Mouse (Mus musculus) limb, embryonic 10.5 days (tissue): ENCODE measurements around the gene Hist1h2ae. TPM values are rescaled to one million over a fixed set of nuclear protein-coding genes. Genes with fewer than 3 reads are reported as not detected.
"Not testable (repeated sequence)": the region's sequence is repeated elsewhere in the genome, so short reads cannot be mapped to it uniquely, and the experiment has no call there.

ENCODE experiments used
- DNase-seq: peaks from one replicate; pipeline ENCODE4 v3.0.0-alpha.2; 2017; ENCODE audit warnings: low spot score
- H3K27ac ChIP-seq: fragments of 300-500 bp; sonication (generic); 2 replicates; pipeline ENCODE4 v1.5.1; 2016; ENCODE audit warnings: mild to moderate bottlenecking
- H3K27me3 ChIP-seq: fragments of 300-500 bp; sonication (generic); 2 replicates; pipeline ENCODE4 v1.6.1; 2016; ENCODE audit warnings: low read depth, mild to moderate bottlenecking; ENCODE audit not compliant: poor library complexity, severe bottlenecking
- H3K36me3 ChIP-seq: fragments of 300-500 bp; sonication (generic); 2 replicates; pipeline ENCODE4 v1.6.1; 2016; ENCODE audit warnings: mild to moderate bottlenecking, moderate library complexity
- H3K4me1 ChIP-seq: fragments of 300-500 bp; sonication (generic); 2 replicates; pipeline ENCODE4 v1.6.1; 2016
- H3K4me3 ChIP-seq: fragments of 300-500 bp; sonication (generic); 2 replicates; pipeline ENCODE4 v1.5.1; 2016; ENCODE audit warnings: mild to moderate bottlenecking, moderate library complexity
- H3K9me3 ChIP-seq: fragments of 300-500 bp; sonication (generic); replicated peaks from 2 replicates; pipeline ENCODE4 v1.6.1; 2016; ENCODE audit warnings: mild to moderate bottlenecking
- WGBS: fragments of 180-500 bp; shearing (Covaris S2); methylation state at CpG from one replicate; pipeline ENCODE4 v1.1.7; 2016; 5-methylcytosine and 5-hydroxymethylcytosine counted together
- polyA plus RNA-seq: library from polyadenylated mRNA; unstranded; fragments of >200 nt; fragmentation: Nextera tagmentation; extraction: Ambion mirVana; gene quantifications from 2 replicates; pipeline ENCODE4 v1.2.1, GENCODE M21; 2016

The Hist1h2ae gene
- polyA plus RNA-seq, 1 experiment from 2014 or later, result 113 TPM

DNA sequence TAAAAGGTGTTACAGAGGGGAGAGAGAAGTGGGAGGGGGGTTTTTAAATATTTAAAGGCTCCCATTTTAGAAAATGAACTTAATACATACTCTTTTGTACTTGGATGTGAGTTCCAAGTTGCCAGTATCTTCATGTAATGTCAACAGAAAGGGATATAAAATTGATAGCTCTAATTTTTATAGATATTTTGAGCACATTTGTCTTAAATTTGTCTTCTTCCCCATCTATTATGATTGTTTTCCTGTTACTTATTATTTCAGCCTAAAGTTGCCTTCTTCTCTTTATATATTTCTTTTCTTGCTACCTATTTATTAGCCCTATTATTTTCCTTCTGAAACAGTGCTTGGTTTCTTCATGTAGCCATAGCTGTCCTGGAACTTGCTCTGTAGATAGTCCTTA lies 18.1 kb downstream of the Hist1h2ae start, which contains the start of gene Hist1h1d:
Gene Hist1h1d (plus strand): TSS at position 301 of the 400 bp plus-strand sequence.
- no peak for DNase-seq
- Histone ChIP-seq H3K9me3 (no peaks in the 10 kb centered on the region), H3K36me3 (no peaks in the 10 kb centered on the region), H3K27ac (peak within 1 kb of the TSS; percentile 97), H3K27me3 (no peaks in the 10 kb centered on the region), H3K4me1 (peaks cover 22% of the 10 kb centered on the region), H3K4me3 (peak within 1 kb of the TSS; percentile 52; the same call in 1 of the 2 replicates)

DNA sequence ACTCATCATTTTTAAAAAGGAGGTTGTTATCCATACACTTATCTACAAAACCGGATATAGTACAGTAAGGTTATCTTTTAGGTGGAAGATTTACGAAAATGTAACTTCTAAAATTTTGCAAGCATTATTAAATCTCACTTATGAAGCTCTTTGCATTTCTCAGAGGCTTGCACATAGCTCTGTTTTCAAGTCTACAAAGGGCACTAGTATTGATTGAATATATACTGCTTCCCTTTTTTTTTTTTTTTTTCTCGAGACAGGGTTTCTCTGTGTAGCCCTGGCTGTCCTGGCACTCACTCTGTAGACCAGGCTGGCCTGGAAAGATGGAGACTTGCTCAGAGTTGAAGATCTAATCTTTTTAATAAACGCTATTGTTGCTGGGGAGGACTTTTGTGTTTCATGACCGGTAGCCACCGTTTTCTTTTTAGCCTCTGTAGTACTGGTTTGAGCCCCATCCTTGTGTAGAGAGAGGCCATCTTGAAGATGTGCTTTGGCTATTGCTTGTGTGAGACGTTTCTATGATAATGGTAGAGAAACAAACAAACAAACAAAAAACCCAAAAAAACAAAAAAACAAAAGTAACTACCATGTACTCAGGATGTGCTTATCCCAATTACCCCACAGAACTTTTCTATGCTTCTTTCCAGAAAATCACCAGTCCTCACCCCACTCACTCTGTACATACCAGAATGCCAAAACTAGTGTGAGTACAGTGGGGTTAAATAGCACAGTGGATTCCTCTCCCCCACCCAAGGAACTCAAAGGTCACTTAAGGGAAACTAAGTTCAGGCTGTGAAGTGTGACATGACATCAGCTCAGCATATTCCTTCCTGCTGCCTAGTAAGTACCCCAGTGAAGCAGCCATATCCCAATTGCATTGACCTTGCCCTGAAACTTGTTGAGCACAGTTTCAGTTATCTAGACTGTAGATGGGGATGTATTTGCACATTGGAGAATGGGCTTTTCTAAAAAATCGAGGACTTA lies 18.8 kb downstream of the Hist1h2ae start:
- H3K36me3 ChIP-seq, result no peaks in the 10 kb centered on the region
- H3K4me3 ChIP-seq, result peak overlapping the region; percentile 52
- H3K27me3 ChIP-seq, result no peaks in the 10 kb centered on the region
- peaks cover 22% of the 10 kb centered on the region for H3K4me1 ChIP-seq
- no peaks in the 10 kb centered on the region for H3K9me3 ChIP-seq
- 61% methylated on average over 8 of the region's 8 CpGs for WGBS
- peak overlapping the region; percentile 97 for H3K27ac ChIP-seq
- DNase-seq, result peak; percentile 35

DNA sequence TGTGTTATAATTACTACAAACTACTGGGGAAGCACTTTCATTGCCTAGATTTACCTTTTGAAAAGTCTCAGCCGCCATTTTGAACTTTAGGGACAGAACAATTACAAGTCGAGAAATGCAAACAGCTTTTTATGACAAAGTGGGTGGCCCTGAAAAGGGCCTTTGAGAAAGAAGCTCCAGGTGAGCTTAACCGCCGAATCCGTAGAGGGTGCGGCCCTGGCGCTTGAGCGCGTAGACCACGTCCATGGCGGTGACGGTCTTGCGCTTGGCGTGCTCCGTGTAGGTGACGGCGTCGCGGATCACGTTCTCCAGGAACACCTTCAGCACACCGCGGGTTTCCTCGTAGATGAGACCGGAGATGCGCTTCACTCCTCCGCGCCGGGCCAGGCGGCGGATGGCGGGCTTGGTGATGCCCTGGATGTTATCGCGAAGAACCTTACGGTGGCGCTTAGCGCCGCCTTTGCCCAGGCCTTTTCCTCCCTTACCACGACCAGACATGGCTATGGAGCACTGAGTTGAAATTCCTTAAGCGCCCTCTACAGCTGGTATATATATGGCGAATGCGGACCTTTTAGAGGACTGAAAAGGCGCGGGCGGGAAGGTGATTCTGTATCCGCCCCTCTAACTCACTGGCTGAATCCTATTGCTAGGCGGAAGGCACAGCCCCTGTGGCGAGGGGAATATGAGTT lies 19.7 kb downstream of the Hist1h2ae start, which contains the start of gene Hist1h4f:
Gene Hist1h4f (minus strand): TSS at position 503 of the 689 bp plus-strand sequence.
- WGBS, result under 1% methylated on average over 47 of the region's 47 CpGs
- Histone ChIP-seq H3K4me1 (peaks cover 22% of the 10 kb centered on the region), H3K27ac (peak within 1 kb of the TSS; percentile 97), H3K4me3 (peak within 1 kb of the TSS; percentile 52)
- DNase-seq, result peak; percentile 95
- not testable (repeated sequence) for H3K36me3 ChIP-seq, H3K27me3 ChIP-seq, H3K9me3 ChIP-seq

DNA sequence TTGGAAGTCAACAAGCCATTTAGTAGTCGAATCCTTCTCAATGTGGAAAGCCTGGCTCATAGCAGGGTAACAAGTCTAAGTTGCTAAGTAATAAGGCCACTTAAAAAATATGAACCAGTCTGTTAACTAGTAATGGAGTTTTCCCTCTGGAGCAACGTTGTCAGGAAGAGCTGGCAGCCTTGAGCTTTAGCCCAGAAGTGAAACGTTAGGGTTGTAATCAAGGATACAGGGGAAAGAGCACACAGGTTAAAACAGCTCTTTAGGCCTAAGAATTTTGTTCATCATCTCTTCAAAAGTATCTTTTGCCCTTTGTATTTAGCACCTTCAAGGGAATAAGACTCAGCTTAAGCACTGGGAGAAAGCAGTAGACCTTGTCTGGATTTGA lies 20.3 kb downstream of the Hist1h2ae start:
- peak; percentile 46 for DNase-seq
- H3K36me3 ChIP-seq, result no peaks in the 10 kb centered on the region
- peak overlapping the region; percentile 52 for H3K4me3 ChIP-seq
- 5% methylated on average over 3 of the region's 3 CpGs for WGBS
- no peaks in the 10 kb centered on the region for H3K9me3 ChIP-seq
- H3K27ac ChIP-seq, result peak overlapping the region; percentile 97
- H3K27me3 ChIP-seq, result no peaks in the 10 kb centered on the region
- H3K4me1 ChIP-seq, result peaks cover 22% of the 10 kb centered on the region

DNA sequence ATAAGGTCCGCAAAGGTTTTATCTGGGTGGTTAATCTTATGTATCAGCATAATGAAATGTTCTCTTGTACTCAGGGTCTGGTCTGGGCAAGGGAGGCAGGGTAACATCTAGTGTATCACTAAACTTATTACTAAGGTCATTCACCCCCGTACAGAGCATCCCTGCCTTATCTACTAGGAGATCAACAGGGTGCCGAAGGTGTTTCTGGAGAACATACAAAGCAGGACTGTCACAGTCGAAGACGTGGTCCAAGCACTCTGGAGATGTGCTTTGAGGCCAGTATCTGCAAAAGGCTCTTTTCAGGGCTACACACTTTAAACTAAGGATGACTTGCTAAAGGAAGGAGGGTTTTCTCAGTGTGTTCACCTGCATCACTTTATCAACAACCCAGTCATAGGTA lies 24.3 kb downstream of the Hist1h2ae start:
- Histone ChIP-seq H3K4me1 (peaks cover 15% of the 10 kb centered on the region), H3K4me3 (no peak overlapping the region; the same call in 1 of the 2 replicates), H3K9me3 (no peaks in the 10 kb centered on the region), H3K36me3 (no peaks in the 10 kb centered on the region), H3K27me3 (no peaks in the 10 kb centered on the region), H3K27ac (peak overlapping the region; percentile 68)
- WGBS, result 74% methylated on average over 5 of the region's 5 CpGs
- DNase-seq, result no peak

DNA sequence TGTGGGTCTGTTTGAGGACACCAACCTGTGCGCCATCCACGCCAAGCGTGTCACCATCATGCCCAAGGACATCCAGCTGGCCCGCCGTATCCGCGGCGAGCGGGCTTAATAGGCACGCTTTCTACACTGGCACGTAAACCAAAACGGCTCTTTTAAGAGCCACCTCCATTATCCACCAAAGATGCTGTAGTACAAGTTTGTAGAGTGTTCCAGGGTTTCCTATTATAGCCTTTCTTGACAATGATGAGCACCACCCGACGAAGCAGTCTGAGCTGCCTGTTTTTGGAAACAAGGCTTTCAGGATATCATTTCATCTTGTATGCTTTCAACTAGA lies 26.3 kb downstream of the Hist1h2ae start:
- Histone ChIP-seq H3K4me3 (peak overlapping the region; percentile 57), H3K4me1 (peaks cover 10% of the 10 kb centered on the region; the same call in 1 of the 2 replicates), H3K27ac (peak overlapping the region; percentile 96)
- not testable (repeated sequence) for H3K36me3 ChIP-seq, H3K27me3 ChIP-seq, DNase-seq, H3K9me3 ChIP-seq
- under 1% methylated on average over 13 of the region's 14 CpGs for WGBS

DNA sequence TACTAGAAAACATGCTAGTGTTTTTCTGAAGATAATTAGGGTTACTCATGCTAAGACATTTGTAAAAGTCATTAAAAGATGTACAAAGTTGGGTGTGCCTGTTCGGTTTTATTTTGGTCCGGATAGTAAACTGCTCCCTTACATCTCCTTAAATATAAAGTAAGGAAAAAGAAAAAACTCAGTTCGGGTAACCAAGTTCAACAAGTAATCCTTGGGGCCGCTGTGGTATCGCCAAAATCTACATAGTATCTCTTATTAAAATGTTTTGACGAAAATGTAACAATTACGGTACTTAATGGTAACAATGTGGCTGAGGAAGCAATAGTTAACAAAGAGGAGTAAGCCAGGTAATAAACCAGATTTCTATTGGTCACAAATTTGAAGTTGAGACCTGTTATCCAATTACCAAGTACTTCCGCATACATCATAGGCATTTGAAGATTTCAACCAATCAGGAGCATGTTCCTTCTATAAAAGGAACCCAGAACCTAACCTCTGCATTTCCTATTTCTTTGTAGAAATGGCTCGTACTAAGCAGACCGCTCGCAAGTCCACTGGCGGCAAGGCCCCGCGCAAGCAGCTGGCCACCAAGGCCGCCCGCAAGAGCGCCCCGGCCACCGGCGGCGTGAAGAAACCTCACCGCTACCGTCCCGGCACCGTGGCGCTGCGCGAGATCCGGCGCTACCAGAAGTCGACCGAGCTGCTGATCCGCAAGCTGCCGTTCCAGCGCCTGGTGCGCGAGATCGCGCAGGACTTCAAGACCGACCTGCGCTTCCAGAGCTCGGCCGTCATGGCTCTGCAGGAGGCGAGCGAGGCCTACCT lies 26.8 kb downstream of the Hist1h2ae start, which contains the start of gene Hist1h3f:
Gene Hist1h3f (plus strand): TSS at position 88 of the 822 bp plus-strand sequence.
- H3K27ac ChIP-seq, result peak within 1 kb of the TSS; percentile 96
- no peaks in the 10 kb centered on the region for H3K36me3 ChIP-seq
- 1% methylated on average over 26 of the region's 45 CpGs for WGBS
- no peaks in the 10 kb centered on the region for H3K27me3 ChIP-seq
- H3K9me3 ChIP-seq, result no peaks in the 10 kb centered on the region
- DNase-seq, result peak; percentile 55
- H3K4me1 ChIP-seq, result peaks cover 10% of the 10 kb centered on the region; the same call in 1 of the 2 replicates
- peak within 1 kb of the TSS; percentile 57 for H3K4me3 ChIP-seq

DNA sequence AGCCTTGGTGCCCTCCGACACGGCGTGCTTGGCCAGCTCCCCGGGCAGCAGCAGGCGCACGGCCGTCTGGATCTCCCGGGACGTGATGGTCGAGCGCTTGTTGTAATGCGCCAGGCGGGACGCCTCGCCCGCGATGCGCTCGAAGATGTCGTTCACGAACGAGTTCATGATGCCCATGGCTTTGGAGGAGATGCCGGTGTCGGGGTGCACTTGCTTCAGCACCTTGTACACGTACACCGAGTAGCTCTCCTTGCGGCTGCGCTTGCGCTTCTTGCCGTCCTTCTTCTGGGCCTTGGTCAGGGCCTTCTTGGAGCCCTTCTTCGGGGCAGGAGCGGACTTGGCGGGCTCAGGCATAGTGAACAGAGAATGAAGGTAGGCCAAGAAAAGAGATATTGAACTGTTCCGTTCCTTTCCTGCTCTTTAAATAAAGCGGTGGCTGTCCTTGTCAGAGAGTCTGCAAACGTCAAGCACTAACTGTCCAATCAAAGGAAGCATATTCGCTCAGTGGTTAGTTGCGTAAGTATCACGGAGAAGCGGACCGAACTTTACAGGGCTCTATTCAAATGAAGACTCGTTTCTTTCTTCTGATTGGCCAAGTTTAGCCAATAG lies 27.9 kb downstream of the Hist1h2ae start, which contains the start of gene Hist1h2bh:
Gene Hist1h2bh (minus strand): TSS at position 394 of the 609 bp plus-strand sequence.
- not testable (repeated sequence) for H3K27me3 ChIP-seq, H3K9me3 ChIP-seq, H3K36me3 ChIP-seq
- WGBS, result under 1% methylated on average over 42 of the region's 42 CpGs
- peak; percentile 74 for DNase-seq
- Histone ChIP-seq H3K4me1 (peaks cover 12% of the 10 kb centered on the region), H3K27ac (peak within 1 kb of the TSS; percentile 96), H3K4me3 (peak within 1 kb of the TSS; percentile 57)

DNA sequence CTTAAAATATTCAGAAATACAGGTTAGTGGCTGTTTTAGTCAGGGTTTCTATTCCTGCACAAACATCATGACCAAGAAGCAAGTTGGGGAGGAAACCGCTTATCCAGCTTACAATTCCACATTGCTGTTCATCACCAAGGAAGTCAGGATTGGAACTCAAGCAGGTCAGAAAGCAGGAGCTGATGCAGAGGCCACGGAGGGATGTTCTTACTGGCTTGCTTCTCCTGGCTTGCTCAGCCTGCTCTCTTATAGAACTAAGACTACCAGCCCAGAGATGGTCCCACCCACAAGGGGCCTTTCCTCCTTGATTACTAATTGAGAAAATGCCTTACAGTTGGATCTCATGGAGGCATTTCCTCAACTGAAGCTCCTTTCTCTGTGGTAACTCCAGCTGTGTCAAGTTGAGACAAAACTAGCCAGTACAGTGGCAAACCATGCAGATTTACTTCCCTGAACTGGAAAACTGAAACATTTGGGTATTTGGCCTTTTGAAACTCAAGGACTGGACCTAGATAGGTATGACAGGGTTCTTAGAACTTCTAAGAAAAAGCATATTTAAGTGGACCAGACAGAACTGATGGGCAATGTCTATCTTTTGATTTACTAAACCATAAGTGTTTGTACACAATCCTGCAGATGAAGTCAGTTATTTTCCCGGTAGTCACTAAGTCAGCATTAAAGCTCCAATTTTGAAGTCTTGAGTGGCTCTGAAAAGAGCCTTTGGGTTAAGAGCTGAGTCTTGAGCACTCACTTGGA lies 28.6 kb downstream of the Hist1h2ae start:
- not testable (repeated sequence) for H3K9me3 ChIP-seq, DNase-seq, H3K27me3 ChIP-seq, H3K36me3 ChIP-seq
- peak overlapping the region; percentile 96 for H3K27ac ChIP-seq
- H3K4me1 ChIP-seq, result peaks cover 16% of the 10 kb centered on the region
- WGBS, result 11% methylated on average over 3 of the region's 3 CpGs
- peak overlapping the region; percentile 57 for H3K4me3 ChIP-seq

DNA sequence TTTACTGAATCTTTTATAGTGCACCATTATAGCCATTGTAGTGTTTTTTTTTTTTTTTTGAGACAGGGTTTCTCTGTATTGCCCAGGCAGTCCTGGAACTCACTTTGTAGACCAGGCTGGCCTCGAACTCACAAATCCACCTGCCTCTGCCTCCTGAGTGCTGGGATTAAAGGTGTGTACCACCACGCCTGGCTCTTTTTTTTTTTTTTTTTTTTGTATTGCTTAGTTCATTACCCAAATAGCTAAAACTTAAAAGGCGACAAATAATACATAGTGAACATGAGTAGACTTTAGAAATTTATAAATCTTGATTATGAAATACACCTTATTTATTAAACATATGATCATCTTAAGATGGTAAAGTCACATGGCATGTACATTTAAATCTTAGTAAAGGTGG lies 29.5 kb downstream of the Hist1h2ae start:
- no peaks in the 10 kb centered on the region for H3K9me3 ChIP-seq
- no peak overlapping the region for H3K4me3 ChIP-seq
- no peaks in the 10 kb centered on the region for H3K36me3 ChIP-seq
- no peak for DNase-seq
- 93% methylated on average over 3 of the region's 3 CpGs for WGBS
- peaks cover 25% of the 10 kb centered on the region for H3K4me1 ChIP-seq
- no peaks in the 10 kb centered on the region for H3K27me3 ChIP-seq
- no peak overlapping the region for H3K27ac ChIP-seq

DNA sequence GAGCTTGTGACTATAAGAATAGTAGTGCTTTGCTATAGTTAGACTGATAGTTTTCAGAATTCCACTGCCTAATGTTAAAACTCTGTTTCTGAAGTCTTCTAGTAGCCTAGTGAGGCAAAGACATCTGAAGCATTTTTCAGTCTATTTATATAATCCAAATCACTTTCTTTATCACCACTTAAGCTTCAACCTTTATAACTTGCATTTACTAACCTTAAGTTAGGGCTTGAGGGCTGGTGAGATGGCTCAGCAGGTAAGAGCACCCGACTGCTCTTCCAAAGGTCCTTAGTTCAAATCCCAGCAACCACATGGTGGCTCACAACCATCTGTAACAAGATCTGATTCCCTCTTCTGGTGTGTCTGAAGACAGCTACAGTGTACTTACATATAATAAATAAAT lies 31.2 kb downstream of the Hist1h2ae start:
- peaks cover 30% of the 10 kb centered on the region for H3K4me1 ChIP-seq
- H3K27me3 ChIP-seq, H3K4me3 ChIP-seq, H3K9me3 ChIP-seq, H3K27ac ChIP-seq, H3K36me3 ChIP-seq, DNase-seq: not testable (repeated sequence)
- WGBS, result 69% methylated on average over 1 of the region's 1 CpGs
